Mouse (Mus musculus) intestine, postnatal 0 days (tissue): ENCODE results near the gene Tfip11. TPM values are rescaled to one million over a fixed set of nuclear protein-coding genes. Genes with fewer than 3 reads are reported as not detected.

Source experiments
- ATAC-seq: fragments of 200-750 bp; cut with Nextera tagmentation; 2 replicates; pipeline ENCODE4 v1.8.0; 2017; ENCODE audit warnings: mild to moderate bottlenecking, moderate TSS enrichment, moderate library complexity
- H3K27ac ChIP-seq: fragments of 300-500 bp; sonication (generic); 2 replicates; pipeline ENCODE4 v1.5.1; 2014; ENCODE audit warnings: mild to moderate bottlenecking, low read depth, low read length, moderate library complexity
- H3K27me3 ChIP-seq: fragments of 300-500 bp; sonication (generic); replicated peaks from 2 replicates; pipeline ENCODE4 v1.6.1; 2014; ENCODE audit warnings: low read length, mixed read lengths; ENCODE audit not compliant: control insufficient read depth, insufficient read depth
- H3K36me3 ChIP-seq: fragments of 300-500 bp; sonication (generic); 2 replicates; pipeline ENCODE4 v1.6.1; 2014; ENCODE audit warnings: mild to moderate bottlenecking, moderate library complexity; ENCODE audit not compliant: control insufficient read depth, insufficient read depth
- H3K4me1 ChIP-seq: fragments of 300-500 bp; sonication (generic); replicated peaks from 2 replicates; pipeline ENCODE4 v1.6.1; 2014; ENCODE audit warnings: antibody characterized with exemption, low read length, mixed read lengths; ENCODE audit not compliant: control insufficient read depth, insufficient read depth
- H3K4me2 ChIP-seq: fragments of 300-500 bp; sonication (generic); replicated peaks from 2 replicates; pipeline ENCODE4 v1.6.1; 2014; ENCODE audit warnings: low read depth, mild to moderate bottlenecking, moderate library complexity
- H3K4me3 ChIP-seq: fragments of 300-500 bp; sonication (generic); 2 replicates; pipeline ENCODE4 v1.5.1; 2014; ENCODE audit warnings: low read depth, low read length
- H3K9ac ChIP-seq: fragments of 300-500 bp; sonication (generic); 2 replicates; pipeline ENCODE4 v1.6.1; 2014; ENCODE audit warnings: mild to moderate bottlenecking, low read depth, low read length
- H3K9me3 ChIP-seq: fragments of 300-500 bp; sonication (generic); 2 replicates; pipeline ENCODE4 v1.6.1; 2016; ENCODE audit warnings: mixed run types; ENCODE audit not compliant: control insufficient read depth
- CTCF ChIP-seq: sonication (generic); IDR thresholded peaks from 2 replicates; pipeline ENCODE4 v1.5.1; 2016; ENCODE audit warnings: low read depth, mild to moderate bottlenecking, control low read depth, antibody characterized with exemption, moderate library complexity
- WGBS: fragments of 180-500 bp; shearing (Covaris S2); extraction: QIAGEN DNeasy Blood & Tissue Kit; methylation state at CpG from one replicate; pipeline ENCODE4 v1.1.7; 2014; 5-methylcytosine and 5-hydroxymethylcytosine counted together
- polyA plus RNA-seq: library from polyadenylated mRNA; unstranded; fragments of >200 nt; fragmentation: Nextera tagmentation; extraction: Ambion mirVana; gene quantifications from 2 replicates; pipeline ENCODE4 v1.2.1, GENCODE M21; 2015

Gene Tfip11
- polyA plus RNA-seq: 13.6 and 14.3 TPM in 2 replicates

GRCm38 (mm10) chr5:112325546-112326445 is at the start of gene Tfip11:
Gene Tfip11, plus strand, starts transcription at chr5:112326358.
- ATAC-seq: peak; percentile 77
- H3K4me1 ChIP-seq: 0 out of 2 replicates have a peak, but pooled peaks cover 9% of the 10 kb centered on the region
- WGBS: 9% methylated on average over 38 of the region's 48 CpGs
- no peaks in the 10 kb centered on the region for H3K27me3 ChIP-seq
- H3K4me2 ChIP-seq: peak within 1 kb of the TSS; percentile 82
- H3K4me3 ChIP-seq: peak within 1 kb of the TSS; percentile 100
- peak within 1 kb of the TSS; percentile 85 for H3K9ac ChIP-seq
- peak within 1 kb of the TSS; percentile 77 for H3K27ac ChIP-seq
- peaks cover 32% of the 10 kb centered on the region for H3K36me3 ChIP-seq
- H3K9me3 ChIP-seq: no peaks in the 10 kb centered on the region
- TF ChIP-seq CTCF: 0 out of 2 replicates have a peak, but pooled peaks have one; percentile 13

- H3K4me2 ChIP-seq: peak overlapping the region; percentile 92
- peak overlapping the region; percentile 80 for H3K27ac ChIP-seq
- peak overlapping the region; percentile 83 for H3K9ac ChIP-seq
- no peaks in the 10 kb centered on the region for H3K36me3 ChIP-seq
- peaks cover under 1% of the 10 kb centered on the region; the same call in 1 of the 2 replicates for H3K27me3 ChIP-seq
- peaks cover 6% of the 10 kb centered on the region; the same call in 1 of the 2 replicates for H3K4me1 ChIP-seq
- H3K4me3 ChIP-seq: peak overlapping the region; percentile 69
- no peaks in the 10 kb centered on the region for H3K9me3 ChIP-seq
- TF ChIP-seq CTCF: no peak
- WGBS: 1% methylated on average over 22 of the region's 24 CpGs
- no peak; the same call in 1 of the 2 replicates for ATAC-seq
Observed at GRCm38 (mm10) chr5:112276907-112277348, 49.2 kb upstream of the Tfip11 start.

- H3K27ac ChIP-seq: 0 out of 2 replicates have a peak overlapping the region, but pooled peaks have one; percentile 35
- peaks cover 6% of the 10 kb centered on the region; the same call in 1 of the 2 replicates for H3K4me1 ChIP-seq
- ATAC-seq: no peak
- H3K4me2 ChIP-seq: peak overlapping the region; percentile 92
- no peak for TF ChIP-seq CTCF
- peak overlapping the region; percentile 69; the same call in 1 of the 2 replicates for H3K4me3 ChIP-seq
- no peaks in the 10 kb centered on the region for H3K27me3 ChIP-seq
- no peaks in the 10 kb centered on the region for H3K9me3 ChIP-seq
- H3K9ac ChIP-seq: no peak overlapping the region
- WGBS: 60% methylated on average over 11 of the region's 11 CpGs
- no peaks in the 10 kb centered on the region for H3K36me3 ChIP-seq
Observed at GRCm38 (mm10) chr5:112277906-112278470, 48.2 kb upstream of the Tfip11 start.

GRCm38 (mm10) chr5:112279181-112280021 is 46.8 kb upstream of the Tfip11 start:
- no peak for TF ChIP-seq CTCF
- Histone ChIP-seq H3K4me2 (peak overlapping the region; percentile 21; the same call in 1 of the 2 replicates), H3K4me3 (no peak overlapping the region), H3K9ac (no peak overlapping the region), H3K27me3 (no peaks in the 10 kb centered on the region), H3K4me1 (peaks cover 6% of the 10 kb centered on the region; the same call in 1 of the 2 replicates), H3K27ac (no peak overlapping the region; the same call in 1 of the 2 replicates), H3K36me3 (no peaks in the 10 kb centered on the region), H3K9me3 (no peaks in the 10 kb centered on the region)
- ATAC-seq: no peak
- 72% methylated on average over 17 of the region's 17 CpGs for WGBS

- WGBS: 91% methylated on average over 7 of the region's 7 CpGs
- Histone ChIP-seq H3K27me3 (no peaks in the 10 kb centered on the region), H3K36me3 (no peaks in the 10 kb centered on the region), H3K9ac (no peak overlapping the region), H3K27ac (no peak overlapping the region), H3K4me2 (no peak overlapping the region), H3K9me3 (no peaks in the 10 kb centered on the region), H3K4me1 (peaks cover 6% of the 10 kb centered on the region; the same call in 1 of the 2 replicates), H3K4me3 (no peak overlapping the region)
- ATAC-seq: no peak
- no peak for TF ChIP-seq CTCF
Observed at GRCm38 (mm10) chr5:112280151-112280550, 46.0 kb upstream of the Tfip11 start.
